Mouse (Mus musculus) midbrain, embryonic 14.5 days (tissue): ENCODE measurements around the gene Flg2. TPM values are rescaled to one million over a fixed set of nuclear protein-coding genes. Genes with fewer than 3 reads are reported as not detected.

Experiments
- ATAC-seq: fragments of 200-750 bp; cut with Nextera tagmentation; 2 replicates; pipeline ENCODE4 v1.8.0; 2017; ENCODE audit warnings: moderate number of reproducible peaks, moderate library complexity; ENCODE audit not compliant: low FRiP score, low TSS enrichment
- DNase-seq: peaks from one replicate; pipeline ENCODE4 v3.0.0-alpha.2; 2015
- H3K27ac ChIP-seq: fragments of 300-500 bp; sonication (generic); replicated peaks from 2 replicates; pipeline ENCODE4 v1.5.1; 2014; ENCODE audit warnings: mild to moderate bottlenecking, low read depth, low read length, moderate library complexity
- H3K27me3 ChIP-seq: fragments of 300-500 bp; sonication (generic); 2 replicates; pipeline ENCODE4 v1.6.1; 2014; ENCODE audit warnings: low read length, control low read depth, mixed read lengths; ENCODE audit not compliant: control insufficient read depth, insufficient read depth
- H3K36me3 ChIP-seq: fragments of 300-500 bp; sonication (generic); 2 replicates; pipeline ENCODE4 v1.6.1; 2014; ENCODE audit warnings: low read length, control low read depth; ENCODE audit not compliant: control insufficient read depth, insufficient read depth
- H3K4me1 ChIP-seq: fragments of 300-500 bp; sonication (generic); 2 replicates; pipeline ENCODE4 v1.6.1; 2014; ENCODE audit warnings: mild to moderate bottlenecking, antibody characterized with exemption, low read length, control low read depth; ENCODE audit not compliant: control insufficient read depth, insufficient read depth
- H3K4me2 ChIP-seq: fragments of 300-500 bp; sonication (generic); 2 replicates; pipeline ENCODE4 v1.6.1; 2014; ENCODE audit warnings: mild to moderate bottlenecking, low read length, moderate library complexity
- H3K4me3 ChIP-seq: fragments of 300-500 bp; sonication (generic); replicated peaks from 2 replicates; pipeline ENCODE4 v1.5.1; 2014; ENCODE audit warnings: low read depth, low read length
- H3K9ac ChIP-seq: fragments of 300-500 bp; sonication (generic); replicated peaks from 2 replicates; pipeline ENCODE4 v1.6.1; 2014; ENCODE audit warnings: mild to moderate bottlenecking, low read length, moderate library complexity
- H3K9me3 ChIP-seq: fragments of 300-500 bp; sonication (generic); 2 replicates; pipeline ENCODE4 v1.6.1; 2016; ENCODE audit warnings: low read length, control low read depth, mixed read lengths; ENCODE audit not compliant: control insufficient read depth
- WGBS: fragments of 180-500 bp; shearing (Covaris S2); extraction: QIAGEN DNeasy Blood & Tissue Kit; methylation state at CpG from one replicate; pipeline ENCODE4 v1.1.7; 2014; 5-methylcytosine and 5-hydroxymethylcytosine counted together
- polyA plus RNA-seq: library from polyadenylated mRNA; unstranded; fragments of >200 nt; fragmentation: Nextera tagmentation; extraction: Ambion mirVana; gene quantifications from 2 replicates; pipeline ENCODE4 v1.2.1, GENCODE M21; 2014

Gene Flg2
- 0.04 TPM in 1 of 2 replicates, not detected in the other for polyA plus RNA-seq

- ATAC-seq (no peak), DNase-seq (no peak)
- H3K4me3 ChIP-seq = no peak within 1 kb of the TSS
- H3K36me3 ChIP-seq = no peaks in the 10 kb centered on the region
- H3K4me2 ChIP-seq = no peak within 1 kb of the TSS
- H3K4me1 ChIP-seq = no peaks in the 10 kb centered on the region
- WGBS = 68% methylated on average over 3 of the region's 3 CpGs
- no peaks in the 10 kb centered on the region for H3K27me3 ChIP-seq
- no peaks in the 10 kb centered on the region for H3K9me3 ChIP-seq
- H3K9ac ChIP-seq = no peak within 1 kb of the TSS
- no peak within 1 kb of the TSS for H3K27ac ChIP-seq
These were observed at the start of gene Flg2 for GRCm38 (mm10) chr3:93196978-93197377. Flg2 (plus strand) TSS chr3:93197278.

DNA sequence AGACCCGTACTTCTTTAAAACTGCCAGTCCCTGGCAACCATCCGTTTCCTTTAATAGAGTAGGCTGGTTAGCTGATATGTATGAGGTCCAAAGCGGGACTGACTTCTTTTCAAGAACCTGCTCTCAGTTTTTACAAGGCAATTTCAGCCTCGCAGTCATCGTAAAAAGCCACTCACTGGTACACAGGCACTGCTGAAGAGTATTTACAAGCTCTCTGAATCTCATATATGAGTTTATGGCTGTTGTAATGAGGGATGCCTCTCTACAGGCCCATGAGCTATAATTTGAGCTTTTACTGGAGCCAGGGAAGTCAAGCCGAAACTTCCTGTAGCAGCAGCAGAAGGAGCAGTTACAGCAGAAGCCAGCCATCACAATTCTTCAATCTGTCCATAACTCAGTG is 34.6 kb upstream of the Flg2 start:
- DNase-seq (no peak), ATAC-seq (no peak)
- Histone ChIP-seq H3K36me3 (no peaks in the 10 kb centered on the region), H3K4me1 (no peaks in the 10 kb centered on the region), H3K4me2 (no peak overlapping the region), H3K9me3 (no peaks in the 10 kb centered on the region), H3K27me3 (no peaks in the 10 kb centered on the region), H3K4me3 (no peak overlapping the region), H3K27ac (no peak overlapping the region), H3K9ac (no peak overlapping the region)
- WGBS = 94% methylated on average over 6 of the region's 6 CpGs

- Histone ChIP-seq H3K4me3 (no peak overlapping the region), H3K27me3 (no peaks in the 10 kb centered on the region), H3K4me2 (no peak overlapping the region), H3K9ac (no peak overlapping the region), H3K9me3 (no peaks in the 10 kb centered on the region), H3K36me3 (no peaks in the 10 kb centered on the region), H3K4me1 (no peaks in the 10 kb centered on the region), H3K27ac (no peak overlapping the region)
- ATAC-seq = no peak
- WGBS = 65% methylated on average over 1 of the region's 1 CpGs
- no peak for DNase-seq
These were observed 34.0 kb upstream of the Flg2 start for GRCm38 (mm10) chr3:93162996-93163592.

DNA sequence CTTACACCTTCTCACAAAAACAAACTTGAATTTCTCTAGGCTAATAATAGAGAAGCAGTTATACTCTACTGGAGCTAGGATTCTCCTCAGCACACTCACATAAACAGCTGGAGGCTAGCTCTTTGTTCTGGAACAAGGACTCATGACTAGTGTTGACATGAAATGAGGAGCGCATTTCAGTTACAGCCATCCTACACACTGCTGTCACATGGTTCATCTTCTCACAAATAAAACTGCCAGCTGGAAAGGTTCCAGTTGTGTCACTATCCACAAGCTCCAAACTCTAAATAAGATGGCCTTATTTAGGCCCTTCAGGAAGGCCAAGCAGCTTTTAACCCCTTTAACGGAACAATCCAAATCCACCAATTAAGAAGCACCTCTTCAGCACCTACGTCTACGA is 16.2 kb upstream of the Flg2 start:
- no peaks in the 10 kb centered on the region for H3K27me3 ChIP-seq
- H3K9ac ChIP-seq = no peak overlapping the region
- H3K4me1 ChIP-seq = no peaks in the 10 kb centered on the region
- no peaks in the 10 kb centered on the region for H3K9me3 ChIP-seq
- H3K4me3 ChIP-seq = no peak overlapping the region
- H3K27ac ChIP-seq = no peak overlapping the region
- no peak overlapping the region for H3K4me2 ChIP-seq
- no peak for ATAC-seq
- 92% methylated on average over 4 of the region's 4 CpGs for WGBS
- H3K36me3 ChIP-seq = no peaks in the 10 kb centered on the region
- DNase-seq = no peak

- Histone ChIP-seq H3K4me1 (no peaks in the 10 kb centered on the region), H3K9me3 (no peaks in the 10 kb centered on the region), H3K4me3 (no peak overlapping the region), H3K4me2 (no peak overlapping the region), H3K36me3 (no peaks in the 10 kb centered on the region), H3K27ac (no peak overlapping the region), H3K9ac (no peak overlapping the region), H3K27me3 (no peaks in the 10 kb centered on the region)
- peak; percentile 62; the same call in 1 of the 2 replicates for ATAC-seq
- DNase-seq = no peak
- 84% methylated on average over 2 of the region's 2 CpGs for WGBS
These were observed 4.9 kb downstream of the Flg2 start for GRCm38 (mm10) chr3:93201955-93202354.

GRCm38 (mm10) chr3:93202499-93202898 is 5.4 kb downstream of the Flg2 start:
- ATAC-seq (peak; percentile 60; the same call in 1 of the 2 replicates), DNase-seq (no peak)
- no peak overlapping the region for H3K9ac ChIP-seq
- H3K4me1 ChIP-seq = no peaks in the 10 kb centered on the region
- H3K36me3 ChIP-seq = no peaks in the 10 kb centered on the region
- H3K27ac ChIP-seq = no peak overlapping the region
- 92% methylated on average over 4 of the region's 4 CpGs for WGBS
- H3K9me3 ChIP-seq = no peaks in the 10 kb centered on the region
- H3K4me2 ChIP-seq = no peak overlapping the region
- no peaks in the 10 kb centered on the region for H3K27me3 ChIP-seq
- no peak overlapping the region for H3K4me3 ChIP-seq

Other genes starting within 250 kb of the Flg2 start
- gene Lce3d, start 239.9 kb upstream of the Flg2 start, polyA plus RNA-seq = not detected in 2 replicates
- gene Lce3e, start 230.2 kb upstream of the Flg2 start, polyA plus RNA-seq = not detected in 2 replicates
- gene Lce3f, start 205.1 kb upstream of the Flg2 start, polyA plus RNA-seq = not detected in 2 replicates
- gene Crct1, start 181.6 kb upstream of the Flg2 start, polyA plus RNA-seq = 0.63 and 2.5 TPM in 2 replicates
- not detected in 2 replicates for gene Lce1m, start 178.2 kb upstream of the Flg2 start, polyA plus RNA-seq
- not detected in 2 replicates for gene Gm4858, start 128.5 kb upstream of the Flg2 start, polyA plus RNA-seq
- gene Crnn, start 52.5 kb upstream of the Flg2 start, polyA plus RNA-seq = not detected in 2 replicates
- gene Flg, start 76.2 kb downstream of the Flg2 start, polyA plus RNA-seq = not detected in 2 replicates
- not detected in 2 replicates for gene Hrnr, start 122.5 kb downstream of the Flg2 start, polyA plus RNA-seq
- gene Rptn, start 196.4 kb downstream of the Flg2 start, polyA plus RNA-seq = not detected in 2 replicates
- gene Tchh, start 245.1 kb downstream of the Flg2 start, polyA plus RNA-seq = 0.69 and 1.2 TPM in 2 replicates